Mouse (Mus musculus): ENCODE measurements around the gene Olfr1101.

Gene Olfr1101

DNA sequence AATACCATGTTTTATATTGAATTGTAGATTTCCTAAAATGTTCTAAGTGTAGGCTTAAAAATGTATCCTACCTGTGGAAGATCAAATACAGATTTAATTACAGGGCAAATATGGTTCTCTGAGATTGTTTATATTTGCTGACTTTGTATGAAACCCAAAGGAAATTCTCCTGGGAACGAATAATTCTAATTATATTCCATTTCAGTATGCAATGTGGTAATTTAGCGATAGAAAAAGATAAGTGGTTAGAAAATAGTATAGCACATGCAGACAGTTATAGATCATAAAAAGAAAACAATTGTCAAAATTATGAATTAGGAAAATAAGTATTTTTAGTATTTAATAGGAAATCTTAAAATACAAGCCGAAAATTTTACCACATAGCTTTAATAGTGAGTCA, at the start of gene Olfr1101:
Gene Olfr1101 (minus strand): TSS at position 101 of the 400 bp plus-strand sequence.
- DNase-seq = no peak

DNA sequence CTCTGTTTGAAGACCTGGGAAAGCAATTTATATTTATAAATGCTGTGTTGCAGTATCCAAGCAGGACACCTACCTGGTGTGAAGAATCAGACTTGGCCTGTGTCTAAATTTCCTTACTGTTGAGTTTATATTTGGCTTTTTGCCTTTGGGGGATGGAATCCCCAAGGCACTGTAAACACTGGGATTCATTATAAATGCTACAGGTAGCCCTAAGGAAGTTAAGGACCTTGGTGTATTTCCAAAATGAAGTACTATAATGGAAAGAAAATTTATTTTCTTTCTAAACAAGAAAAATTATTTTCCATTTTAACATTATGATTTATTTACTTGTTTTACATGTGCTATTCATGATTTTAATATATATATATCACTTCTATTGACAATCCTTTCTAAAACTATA, 45.4 kb upstream of the Olfr1101 start, which contains the start of gene Olfr1105:
Gene Olfr1105 (minus strand): TSS at position 101 of the 400 bp plus-strand sequence.
- no peak for DNase-seq

DNA sequence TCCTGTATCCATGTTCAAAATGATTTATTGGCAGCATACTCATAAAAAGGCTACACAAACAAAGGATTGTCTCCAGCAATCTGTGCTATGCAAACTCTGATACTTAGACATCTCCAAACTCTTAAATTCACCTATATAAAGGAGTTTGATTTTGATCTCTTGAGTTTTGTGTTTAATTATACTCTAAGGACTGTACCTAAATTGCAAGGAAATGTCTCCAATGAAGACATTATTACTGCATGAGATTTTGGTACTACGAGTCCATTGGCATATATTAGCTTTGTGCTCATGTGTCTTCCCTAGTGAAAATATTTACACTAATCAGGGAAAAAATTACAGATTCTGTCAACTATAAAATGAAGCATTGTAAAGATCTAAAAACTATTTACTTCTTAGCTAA, 36.0 kb upstream of the Olfr1101 start, which contains the start of gene Olfr1104:
Gene Olfr1104 (minus strand): TSS at position 101 of the 400 bp plus-strand sequence.
- DNase-seq = no peak

DNA sequence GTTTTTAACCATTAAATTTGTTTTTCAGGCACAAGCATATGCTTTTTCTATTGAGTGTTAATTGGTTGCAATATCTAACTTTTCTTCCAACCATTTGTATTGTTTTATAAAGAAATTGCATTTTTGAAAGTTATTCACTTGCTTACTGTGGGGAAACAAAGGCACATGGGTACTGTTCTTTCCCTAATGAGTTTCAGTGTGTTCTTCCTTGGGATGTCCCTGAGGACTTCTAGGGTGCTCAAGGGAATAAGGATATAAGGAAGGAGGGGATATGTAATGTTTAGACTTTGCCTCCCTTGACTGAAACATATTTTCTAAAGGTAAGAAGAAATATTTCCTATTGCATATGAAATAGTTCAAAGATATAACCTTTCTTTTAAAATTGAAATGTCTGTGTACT, 7.1 kb upstream of the Olfr1101 start, which contains the start of gene Olfr1102:
Gene Olfr1102 (plus strand): TSS at position 301 of the 400 bp plus-strand sequence.
- no peak for DNase-seq

DNA sequence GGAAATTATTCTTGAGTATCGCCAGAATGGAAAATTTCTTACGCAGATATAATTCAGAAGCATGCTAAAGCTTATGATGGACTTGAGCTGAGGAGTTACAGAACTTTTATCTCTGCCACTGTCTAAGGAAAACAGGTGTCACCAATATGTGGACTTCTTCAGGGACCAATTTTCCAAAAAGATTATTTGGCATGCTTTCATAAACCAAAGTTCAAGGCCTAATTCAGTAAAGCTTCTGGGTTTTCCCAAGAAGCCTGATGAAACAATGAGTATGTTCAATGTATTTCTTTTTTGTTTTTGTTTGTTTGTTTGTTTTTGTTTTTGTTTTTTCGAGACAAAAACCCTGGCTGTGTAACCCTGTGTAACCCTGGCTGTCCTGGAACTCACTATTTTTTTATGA, 11.2 kb downstream of the Olfr1101 start, which contains the start of gene Olfr1100:
Gene Olfr1100 (minus strand): TSS at position 101 of the 400 bp plus-strand sequence.
- no peak for DNase-seq

DNA sequence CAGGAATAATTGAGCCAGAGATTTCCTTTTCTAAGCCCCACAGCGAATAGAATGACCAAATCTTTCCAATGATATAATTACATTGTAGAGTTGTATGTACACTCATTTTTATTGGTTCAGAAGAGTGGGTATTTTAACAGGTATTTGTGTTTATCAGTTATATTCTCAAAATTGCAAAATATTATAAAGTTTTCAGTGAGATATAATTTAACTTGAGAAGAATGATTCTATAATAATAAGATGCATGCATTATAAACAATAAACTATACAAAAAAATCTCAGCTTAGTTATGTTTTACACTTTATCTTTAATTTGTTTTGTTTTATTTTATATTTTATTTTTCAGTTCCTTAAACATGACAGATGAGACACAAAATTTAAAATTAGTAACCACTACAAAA, 30.4 kb downstream of the Olfr1101 start, which contains the start of gene Olfr1099:
Gene Olfr1099 (minus strand): TSS at position 101 of the 400 bp plus-strand sequence.
- DNase-seq = no peak

Data from lung, postnatal 4 days (tissue).